Mouse (Mus musculus) embryo, embryonic 10.5 days (tissue): ENCODE data around the gene Ctnnal1.
"Not testable (repeated sequence)": the region's sequence is repeated elsewhere in the genome, so short reads cannot be mapped to it uniquely, and the experiment has no call there.

ENCODE experiments used
- DNase-seq: peaks from one replicate; pipeline ENCODE4 v3.0.0-alpha.2; 2015; ENCODE audit warnings: low spot score

The Ctnnal1 gene

DNA sequence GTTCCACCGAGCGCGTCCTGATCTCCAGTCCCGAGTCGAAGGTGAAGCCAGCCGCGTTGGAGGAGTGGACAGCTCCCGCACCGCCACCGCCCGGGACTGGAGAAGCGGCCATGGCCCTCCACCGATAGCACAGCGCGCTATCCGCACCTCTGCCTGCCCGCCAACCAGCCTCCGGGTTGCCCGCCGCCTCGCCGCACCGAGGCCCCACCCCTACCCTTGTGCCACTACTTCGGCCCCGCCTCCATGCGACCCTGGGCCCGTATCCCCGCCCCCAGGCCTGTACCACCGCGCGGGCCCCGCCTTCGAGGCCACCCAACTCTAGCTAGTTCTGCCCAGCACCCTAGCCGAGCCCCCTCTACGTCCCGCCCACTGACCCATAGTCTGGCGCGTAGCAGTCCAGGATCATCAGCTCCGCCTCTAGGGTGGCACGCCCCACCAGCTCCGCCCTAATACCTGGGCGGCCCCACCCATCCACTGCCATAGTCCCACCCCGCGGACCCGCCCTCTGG lies at the start of gene Ctnnal1:
TSS of gene Ctnnal1 (minus strand) at position 186 of the 509 bp plus-strand sequence.
- DNase-seq = peak; percentile 94

DNA sequence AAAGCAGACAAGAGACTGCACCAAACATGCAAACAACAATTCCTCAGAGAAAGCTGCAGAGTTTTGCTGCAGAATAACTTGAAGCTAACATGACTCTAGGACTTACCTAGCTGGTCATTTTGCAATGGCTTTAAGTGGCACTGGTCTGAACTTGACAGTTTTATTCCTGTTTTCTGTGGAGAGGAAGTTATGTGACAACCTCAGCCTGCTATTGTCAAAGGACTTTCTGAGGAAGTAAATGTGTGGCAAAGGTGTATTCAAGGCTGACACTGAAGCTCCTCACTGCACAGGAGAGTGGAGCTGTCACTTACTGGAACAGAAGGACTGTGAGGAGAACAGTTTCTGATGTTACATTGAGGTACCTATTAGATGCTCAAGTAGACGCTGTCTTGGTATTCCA lies 49.8 kb upstream of the Ctnnal1 start:
- no peak for DNase-seq

- DNase-seq = no peak
Observed at GRCm38 (mm10) chr4:56914338-56914737, 49.4 kb upstream of the Ctnnal1 start.

DNA sequence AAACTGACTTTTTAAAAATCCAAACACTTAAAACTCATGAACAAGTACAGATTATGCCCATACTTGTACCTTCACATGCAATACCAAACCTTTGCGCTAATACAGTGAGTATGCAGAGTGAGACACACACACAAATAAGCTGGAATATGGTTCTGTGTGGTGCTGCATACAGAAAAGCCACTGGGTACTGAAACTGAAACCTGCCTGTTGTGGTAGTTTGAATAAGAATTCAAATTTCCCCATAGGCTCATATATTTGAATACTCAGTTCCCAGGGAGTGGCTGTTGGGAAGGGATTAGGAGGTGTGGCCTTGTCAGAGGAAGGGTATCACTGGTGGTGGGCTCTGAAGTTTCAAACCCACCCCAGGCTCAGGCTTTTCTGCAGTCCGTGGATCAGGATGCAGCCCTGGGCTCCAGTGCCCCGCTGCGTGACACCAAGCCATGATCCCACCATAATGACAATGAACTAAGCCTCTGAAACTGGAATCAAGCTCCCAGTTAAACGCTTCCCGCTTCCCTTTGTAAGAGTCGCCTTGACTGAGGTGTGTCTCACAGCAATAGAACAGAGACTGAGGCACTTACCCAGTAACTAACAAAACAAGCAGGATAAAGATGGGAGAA lies 47.5 kb upstream of the Ctnnal1 start:
- no peak for DNase-seq

DNA sequence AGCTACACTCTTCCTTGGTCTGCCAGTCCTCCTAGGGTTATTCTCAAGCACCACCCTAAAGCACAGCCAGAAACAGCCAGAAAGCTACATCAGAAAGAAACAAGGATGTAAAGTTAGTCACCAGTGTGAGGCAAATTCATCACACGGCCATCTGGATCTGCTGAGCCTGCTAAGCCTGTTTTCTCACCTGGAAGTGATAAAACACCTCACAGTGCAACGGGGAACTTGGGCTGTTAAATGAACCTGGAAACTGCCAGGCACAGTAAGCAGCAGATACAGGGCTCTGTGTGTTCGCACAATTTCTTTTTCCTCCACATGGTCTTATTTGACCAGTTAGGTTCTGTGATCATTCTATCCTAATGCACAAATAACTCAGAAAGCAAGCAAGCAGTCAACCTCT lies 44.6 kb upstream of the Ctnnal1 start:
- DNase-seq = peak; percentile 7

- no peak for DNase-seq
Observed at GRCm38 (mm10) chr4:56907671-56908070, 42.7 kb upstream of the Ctnnal1 start.

- DNase-seq = no peak
Observed at GRCm38 (mm10) chr4:56906926-56907325, 41.9 kb upstream of the Ctnnal1 start.

GRCm38 (mm10) chr4:56905507-56905906 lies 40.5 kb upstream of the Ctnnal1 start:
- no peak for DNase-seq

DNA sequence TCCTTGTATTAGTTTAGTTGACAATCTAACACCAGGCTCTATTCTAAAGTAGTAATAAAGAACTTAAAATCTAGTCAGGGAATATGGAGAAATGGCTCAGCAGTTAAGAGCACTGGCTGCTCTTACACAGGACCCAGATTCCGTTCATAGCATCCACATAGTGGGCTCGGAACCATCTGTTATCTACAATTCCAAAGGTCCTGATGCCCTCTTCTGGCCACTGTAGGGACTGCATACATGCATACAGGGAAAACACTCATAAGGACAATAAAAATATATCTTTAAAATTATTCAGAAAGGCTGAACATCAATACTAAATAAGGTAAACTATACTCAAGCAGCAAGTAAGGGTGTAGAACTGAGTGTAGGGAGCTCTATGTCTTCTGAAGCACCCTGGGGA lies 36.7 kb upstream of the Ctnnal1 start:
- DNase-seq = peak; percentile 21

DNA sequence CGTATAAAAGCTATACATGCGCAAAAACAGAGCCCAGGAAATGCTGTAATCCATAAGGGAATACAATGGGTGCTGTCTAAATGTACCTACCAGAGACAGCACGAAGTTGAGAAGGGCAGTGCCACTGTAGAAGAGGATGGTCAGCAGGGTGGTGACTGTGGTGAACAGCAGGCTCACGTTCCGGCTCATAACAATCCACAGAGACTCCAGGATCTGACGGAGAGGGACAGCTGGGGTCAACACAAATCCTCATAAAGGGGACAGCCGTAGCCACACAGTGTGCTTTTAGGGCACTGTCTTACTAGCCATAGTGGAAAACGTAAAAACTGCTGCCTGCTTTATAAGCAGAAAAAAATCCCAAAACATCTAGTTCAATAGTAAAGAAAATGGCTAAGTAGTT lies 34.2 kb upstream of the Ctnnal1 start:
- DNase-seq = no peak

DNA sequence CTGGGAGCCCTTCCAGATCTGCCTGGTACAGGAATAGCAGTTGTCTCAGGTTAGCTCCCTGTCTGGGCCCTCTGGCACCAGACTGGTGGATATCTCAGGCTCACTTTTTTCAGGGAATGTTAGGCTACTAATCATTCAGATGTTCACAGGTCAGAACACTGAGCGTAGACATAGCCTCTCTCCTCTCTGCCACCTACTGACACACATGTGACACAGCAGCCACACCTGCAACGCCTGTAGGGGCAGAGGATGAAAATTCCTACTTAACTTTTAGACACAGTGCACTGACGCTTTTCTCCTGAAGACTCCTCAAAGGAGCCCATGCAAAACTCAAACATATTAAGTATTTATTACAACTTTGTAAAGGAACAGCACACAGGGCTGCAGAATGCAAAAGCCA lies 32.5 kb upstream of the Ctnnal1 start:
- DNase-seq = no peak

DNA sequence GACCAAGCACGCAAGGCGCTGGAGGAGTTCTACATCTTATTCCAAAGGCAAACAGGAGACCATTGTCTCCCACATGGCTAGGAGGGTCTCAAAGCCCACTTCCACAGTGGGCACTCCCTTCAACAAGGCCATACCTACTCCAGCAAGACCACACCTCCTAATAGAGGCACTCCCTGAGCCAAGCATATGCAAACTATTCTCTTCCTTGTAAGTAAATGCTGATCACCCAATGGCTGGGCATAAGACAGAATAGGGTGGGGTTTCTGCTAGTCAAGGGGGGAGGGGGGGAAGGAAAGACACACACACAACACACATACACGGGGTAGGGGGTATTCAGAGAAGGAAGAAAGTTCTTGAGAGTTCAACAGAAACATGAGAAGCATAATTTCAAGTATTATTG lies 29.2 kb upstream of the Ctnnal1 start:
- DNase-seq = no peak

DNA sequence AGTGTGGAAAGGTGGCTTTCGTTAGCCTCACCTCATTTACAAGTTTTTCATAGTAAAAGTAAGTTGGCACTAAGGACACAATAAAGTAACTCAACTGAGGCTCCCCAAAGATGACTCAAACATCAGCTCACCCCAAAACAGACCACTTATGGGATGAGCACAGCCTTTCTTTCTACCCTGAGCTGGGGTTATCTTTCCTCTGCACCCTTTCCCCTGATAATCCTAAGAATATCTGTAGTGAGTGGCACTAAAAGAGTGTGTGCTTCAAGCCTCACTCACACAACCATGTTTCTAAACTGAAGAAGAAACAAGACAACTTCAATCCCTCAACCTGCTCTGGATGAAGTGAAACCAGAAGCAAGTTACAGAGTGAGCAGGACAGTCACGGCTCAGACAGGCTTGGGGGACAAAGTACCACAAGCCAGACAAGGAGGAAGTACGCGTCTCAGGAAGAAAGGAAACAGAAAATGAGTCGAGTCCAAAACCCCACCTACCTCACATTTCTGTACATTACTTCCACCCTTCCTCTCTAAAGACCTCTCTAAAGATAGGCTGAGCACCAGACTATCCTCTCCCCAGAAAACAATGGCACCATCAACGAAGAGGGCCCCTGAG lies 27.6 kb upstream of the Ctnnal1 start:
- no peak for DNase-seq

DNA sequence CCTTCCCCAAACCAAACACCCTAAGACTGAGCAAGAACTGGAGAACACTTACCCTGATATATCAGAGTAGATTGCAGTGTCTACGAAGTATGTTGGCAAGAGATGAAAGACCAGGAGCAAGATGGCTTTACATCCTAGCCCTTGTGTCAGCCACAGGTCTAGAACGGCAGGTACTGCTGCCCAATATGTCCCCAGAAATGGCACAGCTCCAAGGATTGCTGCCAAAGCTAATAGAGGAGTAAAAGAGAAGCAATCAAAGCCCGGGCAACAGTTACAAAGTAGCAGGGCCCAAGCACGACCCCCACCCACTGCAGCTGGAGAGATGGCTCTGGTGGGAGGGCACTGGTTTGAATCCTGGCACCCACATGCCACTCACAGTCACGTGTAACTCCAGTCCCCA lies 23.5 kb upstream of the Ctnnal1 start:
- no peak for DNase-seq

GRCm38 (mm10) chr4:56886286-56886979 lies 21.4 kb upstream of the Ctnnal1 start:
- no peak for DNase-seq

GRCm38 (mm10) chr4:56880036-56880703 lies 15.2 kb upstream of the Ctnnal1 start:
- no peak for DNase-seq

GRCm38 (mm10) chr4:56878971-56879370 lies 14.0 kb upstream of the Ctnnal1 start:
- no peak for DNase-seq

DNA sequence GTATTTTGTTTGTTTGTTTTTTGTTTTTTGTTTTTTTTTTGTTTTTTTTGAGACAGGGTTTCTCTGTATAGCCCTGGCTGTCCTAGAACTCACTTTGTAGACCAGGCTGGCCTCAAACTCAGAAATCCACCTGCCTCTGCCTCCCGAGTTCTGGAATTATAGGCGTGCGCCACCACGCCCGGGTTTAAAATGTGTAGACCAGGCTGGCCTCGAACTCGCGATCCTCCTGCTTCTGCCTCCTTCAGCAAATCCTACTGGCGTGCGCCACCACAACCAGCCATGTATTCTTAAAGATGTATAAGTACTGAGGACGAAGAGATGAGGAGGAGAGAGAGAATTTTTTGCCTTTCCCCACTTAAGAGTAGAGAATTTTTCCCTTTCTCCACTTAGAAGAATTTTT lies 5.6 kb upstream of the Ctnnal1 start:
- not testable (repeated sequence) for DNase-seq

DNA sequence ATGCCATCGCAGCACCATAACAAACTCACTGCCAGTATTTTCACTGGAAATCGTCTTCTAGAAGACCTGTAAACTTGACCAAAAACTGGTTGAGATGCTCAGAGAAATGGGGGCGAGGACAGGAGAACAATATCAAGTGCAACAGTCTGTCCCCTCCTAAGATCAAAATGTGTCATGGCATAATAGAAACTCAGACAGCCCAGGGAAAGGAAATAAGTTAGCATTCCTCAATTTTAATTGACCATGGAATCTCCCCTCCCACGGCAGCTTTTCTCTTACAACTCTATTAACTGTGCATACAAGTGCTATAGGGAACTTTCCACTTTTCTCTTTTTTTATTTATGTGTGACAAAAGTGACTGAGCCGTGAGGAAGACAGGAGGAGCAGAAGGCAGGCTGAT lies 2.8 kb upstream of the Ctnnal1 start:
- no peak for DNase-seq

DNA sequence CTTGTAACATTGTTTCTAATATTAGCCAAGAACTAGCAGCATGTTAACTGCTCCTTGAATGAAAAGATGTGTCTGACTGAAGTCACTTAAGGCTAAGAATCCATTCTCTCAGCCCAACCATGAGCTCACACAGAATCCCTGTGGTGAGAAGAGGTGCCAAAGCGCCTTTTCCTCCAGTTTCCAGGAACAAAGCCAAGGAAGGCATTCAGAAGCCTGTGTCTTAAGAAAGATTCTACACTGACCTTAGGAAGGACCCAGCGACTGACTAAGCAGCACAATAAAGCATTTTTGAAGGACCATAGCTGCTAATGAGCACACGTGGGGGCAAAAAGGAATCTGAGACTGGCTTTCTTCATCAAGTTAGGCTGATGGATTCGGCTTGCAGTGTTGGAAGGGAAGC lies 983 bp upstream of the Ctnnal1 start:
- no peak for DNase-seq

GRCm38 (mm10) chr4:56864417-56865001 lies 479 bp downstream of the Ctnnal1 start:
- peak; percentile 59 for DNase-seq

- no peak for DNase-seq
Observed at GRCm38 (mm10) chr4:56864016-56864415, 972 bp downstream of the Ctnnal1 start.
